Mouse (Mus musculus): ENCODE results near the gene Plppr2. TPM values are rescaled to one million over a fixed set of nuclear protein-coding genes. Genes with fewer than 3 reads are reported as not detected.

The Plppr2 gene
- total and polyA plus RNA-seq, 3 experiments = 0.44 to 5.8 (median 5.3) TPM

DNA sequence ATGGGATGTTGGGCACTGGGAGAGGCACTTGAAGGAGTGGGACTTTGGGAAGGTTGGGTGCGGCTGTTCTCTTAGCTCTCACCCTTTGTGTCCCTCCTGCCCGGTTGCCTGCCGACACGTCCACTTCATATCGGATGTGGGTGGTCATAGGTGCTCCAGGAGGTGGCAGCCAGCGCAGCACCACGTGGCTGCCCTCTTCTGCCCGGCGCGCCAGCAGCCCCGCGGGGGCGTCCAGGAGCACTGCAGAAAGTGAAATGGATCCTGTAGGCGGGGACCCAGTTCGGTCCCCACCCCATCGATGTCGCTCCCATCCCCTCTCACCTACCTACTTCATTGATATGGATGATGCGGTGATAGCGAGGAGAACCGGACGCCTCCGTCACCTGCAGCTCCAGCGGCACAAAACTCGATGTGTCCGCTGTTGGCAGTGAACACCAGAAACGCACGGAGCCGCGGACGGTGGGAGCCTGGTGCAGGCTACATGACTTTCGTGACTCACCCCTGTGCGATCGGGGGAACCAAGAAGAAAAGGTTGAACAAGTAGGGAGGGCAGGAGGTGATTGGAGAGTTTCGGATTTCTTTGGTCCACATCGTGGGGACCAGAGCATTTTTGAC is 24.6 kb downstream of the Plppr2 start:
- DNase-seq (ENCODE audit: low spot score) = peak; percentile 60
- ATAC-seq (ENCODE audit: extremely low read depth, insufficient number of reproducible peaks, low FRiP score, poor library complexity, severe bottlenecking) = no peak
- H3K4me1 ChIP-seq (ENCODE audit: insufficient read depth, low read depth, low read length) = peaks cover 73% of the 10 kb centered on the region
- peak overlapping the region; percentile 76 for H3K4me3 ChIP-seq (ENCODE audit: low read depth, low read length)
- peaks cover 49% of the 10 kb centered on the region for H3K36me3 ChIP-seq (replicated peaks)
- no peak for TF ChIP-seq TAL1 (conservative IDR thresholded peaks at IDR 0.05; ENCODE audit: low read depth, low read length)
- TF ChIP-seq GATA2 (IDR thresholded peaks at IDR 0.05; ENCODE audit: borderline replicate concordance, low read depth, low read length) = no peak
- TF ChIP-seq CTCF (IDR thresholded peaks at IDR 0.05; ENCODE audit: low read depth, low read length) = no peak
- TF ChIP-seq GATA1 (IDR thresholded peaks at IDR 0.05; ENCODE audit: borderline replicate concordance, low read length) = no peak
- TF ChIP-seq POLR2AphosphoS5 (IDR thresholded peaks at IDR 0.05; ENCODE audit: insufficient replicate concordance, low read depth, low read length) = no peak
- no peaks in the 10 kb centered on the region for H3K27me3 ChIP-seq (ENCODE audit: insufficient read depth, low read length)
- H3K9me3 ChIP-seq (replicated peaks) = no peaks in the 10 kb centered on the region

DNA sequence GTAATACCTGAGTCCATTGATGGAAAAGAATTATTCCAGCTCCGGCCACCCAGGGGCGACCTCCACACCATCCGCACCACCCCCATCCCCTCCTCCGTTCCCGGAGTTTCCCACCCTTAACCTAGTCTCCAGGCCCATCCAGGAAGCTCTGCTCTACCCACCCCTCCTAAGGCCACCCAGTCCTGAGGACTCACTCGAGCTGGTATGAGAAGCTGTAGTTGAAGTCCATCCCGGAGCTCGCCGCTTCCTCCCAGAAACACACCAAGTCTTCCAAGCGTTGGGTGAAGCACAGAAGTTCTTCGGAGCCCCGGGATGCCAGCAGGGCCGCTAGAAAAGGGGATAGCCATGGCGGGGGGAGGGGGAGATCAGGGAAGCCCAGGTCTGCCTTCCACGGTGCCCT is 25.2 kb downstream of the Plppr2 start:
- Histone ChIP-seq H3K27me3 (ENCODE audit: insufficient read depth, low read length) (no peaks in the 10 kb centered on the region), H3K36me3 (replicated peaks) (peaks cover 46% of the 10 kb centered on the region), H3K4me3 (ENCODE audit: low read depth, low read length) (peak overlapping the region; percentile 76), H3K4me1 (ENCODE audit: insufficient read depth, low read depth, low read length) (peaks cover 68% of the 10 kb centered on the region), H3K9me3 (replicated peaks) (no peaks in the 10 kb centered on the region)
- DNase-seq (ENCODE audit: low spot score) (peak; percentile 30), ATAC-seq (ENCODE audit: extremely low read depth, insufficient number of reproducible peaks, low FRiP score, poor library complexity, severe bottlenecking) (no peak)
- TF ChIP-seq TAL1 (conservative IDR thresholded peaks at IDR 0.05; ENCODE audit: low read depth, low read length) (no peak), POLR2AphosphoS5 (IDR thresholded peaks at IDR 0.05; ENCODE audit: insufficient replicate concordance, low read depth, low read length) (no peak), GATA2 (IDR thresholded peaks at IDR 0.05; ENCODE audit: borderline replicate concordance, low read depth, low read length) (no peak), CTCF (IDR thresholded peaks at IDR 0.05; ENCODE audit: low read depth, low read length) (no peak), GATA1 (IDR thresholded peaks at IDR 0.05; ENCODE audit: borderline replicate concordance, low read length) (no peak)

DNA sequence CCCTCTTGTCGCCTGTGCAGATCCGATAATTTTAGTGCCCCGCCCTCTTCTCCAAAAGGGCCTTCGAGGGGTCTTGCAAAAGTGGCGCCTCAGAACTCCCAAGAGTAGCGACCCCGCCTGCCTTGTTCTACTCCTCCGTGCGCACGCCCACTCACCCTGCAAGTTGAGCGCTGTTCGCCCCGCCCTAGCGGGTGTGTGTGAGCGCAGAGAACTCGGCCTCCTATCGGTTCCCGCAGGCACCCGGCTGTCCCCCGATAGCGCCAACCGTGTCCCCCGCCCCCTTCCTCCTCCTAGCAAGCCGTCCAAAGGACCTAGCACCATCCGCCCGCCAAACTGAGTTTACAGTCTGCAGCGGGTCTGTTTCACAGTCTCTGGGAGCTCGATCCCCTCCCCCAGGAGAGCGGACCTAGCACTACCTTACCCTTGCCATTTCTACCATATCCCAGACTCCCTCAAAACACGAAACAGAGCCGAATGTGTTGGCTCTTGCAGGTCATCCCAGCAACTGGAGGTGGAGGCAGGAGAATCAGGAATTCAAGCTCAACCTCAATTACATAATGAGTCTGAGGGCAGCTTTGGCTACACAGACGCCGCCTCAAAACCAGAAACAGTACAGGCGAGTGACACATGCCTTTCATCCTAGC is 25.7 kb downstream of the Plppr2 start:
- peak overlapping the region; percentile 76 for H3K4me3 ChIP-seq (ENCODE audit: low read depth, low read length)
- H3K4me1 ChIP-seq (ENCODE audit: insufficient read depth, low read depth, low read length) = peaks cover 64% of the 10 kb centered on the region
- H3K27me3 ChIP-seq (ENCODE audit: insufficient read depth, low read length) = no peaks in the 10 kb centered on the region
- H3K36me3 ChIP-seq (replicated peaks) = peaks cover 41% of the 10 kb centered on the region
- no peaks in the 10 kb centered on the region for H3K9me3 ChIP-seq (replicated peaks)
- DNase-seq (ENCODE audit: low spot score) (peak; percentile 88), ATAC-seq (ENCODE audit: extremely low read depth, insufficient number of reproducible peaks, low FRiP score, poor library complexity, severe bottlenecking) (peak; percentile 78)
- TF ChIP-seq GATA1 (IDR thresholded peaks at IDR 0.05; ENCODE audit: borderline replicate concordance, low read length) (no peak), POLR2AphosphoS5 (IDR thresholded peaks at IDR 0.05; ENCODE audit: insufficient replicate concordance, low read depth, low read length) (no peak), TAL1 (conservative IDR thresholded peaks at IDR 0.05; ENCODE audit: low read depth, low read length) (peak; percentile 89), GATA2 (IDR thresholded peaks at IDR 0.05; ENCODE audit: borderline replicate concordance, low read depth, low read length) (no peak), CTCF (IDR thresholded peaks at IDR 0.05; ENCODE audit: low read depth, low read length) (no peak)

DNA sequence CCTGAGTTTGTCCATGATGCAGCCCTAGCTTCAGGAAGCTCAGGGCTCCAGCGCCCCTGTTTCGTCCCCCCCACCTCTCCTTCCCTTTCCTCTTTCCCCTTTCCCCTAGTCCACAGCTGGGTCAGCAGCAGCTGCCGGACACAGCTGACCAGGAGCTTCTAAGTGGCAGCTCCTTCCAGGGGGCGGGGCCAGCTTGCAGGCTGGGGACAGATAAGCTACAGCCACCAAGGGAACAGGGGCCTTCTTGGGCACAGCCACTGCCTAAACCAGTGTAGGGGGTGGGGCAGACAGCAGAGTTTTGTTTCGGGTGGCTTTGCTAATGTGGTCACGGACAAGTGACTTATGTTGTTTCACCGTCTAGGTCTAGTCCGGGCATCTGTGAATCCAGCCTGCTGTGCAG is 26.6 kb downstream of the Plppr2 start, which contains the start of gene Epor:
TSS of gene Epor (minus strand) at position 90 of the 400 bp plus-strand sequence.
- DNase-seq (ENCODE audit: low spot score) (peak; percentile 71), ATAC-seq (ENCODE audit: extremely low read depth, insufficient number of reproducible peaks, low FRiP score, poor library complexity, severe bottlenecking) (peak; percentile 47)
- Histone ChIP-seq H3K27me3 (ENCODE audit: insufficient read depth, low read length) (no peaks in the 10 kb centered on the region), H3K36me3 (replicated peaks) (peaks cover 34% of the 10 kb centered on the region), H3K4me3 (ENCODE audit: low read depth, low read length) (peak within 1 kb of the TSS; percentile 76), H3K4me1 (ENCODE audit: insufficient read depth, low read depth, low read length) (peaks cover 59% of the 10 kb centered on the region), H3K9me3 (replicated peaks) (no peaks in the 10 kb centered on the region)
- TF ChIP-seq GATA1 (IDR thresholded peaks at IDR 0.05; ENCODE audit: borderline replicate concordance, low read length) = no peak
- no peak for TF ChIP-seq CTCF (IDR thresholded peaks at IDR 0.05; ENCODE audit: low read depth, low read length)
- no peak for TF ChIP-seq POLR2AphosphoS5 (IDR thresholded peaks at IDR 0.05; ENCODE audit: insufficient replicate concordance, low read depth, low read length)
- TF ChIP-seq TAL1 (conservative IDR thresholded peaks at IDR 0.05; ENCODE audit: low read depth, low read length) = no peak; the same call in 1 of the 2 replicates
- TF ChIP-seq GATA2 (IDR thresholded peaks at IDR 0.05; ENCODE audit: borderline replicate concordance, low read depth, low read length) = no peak

DNA sequence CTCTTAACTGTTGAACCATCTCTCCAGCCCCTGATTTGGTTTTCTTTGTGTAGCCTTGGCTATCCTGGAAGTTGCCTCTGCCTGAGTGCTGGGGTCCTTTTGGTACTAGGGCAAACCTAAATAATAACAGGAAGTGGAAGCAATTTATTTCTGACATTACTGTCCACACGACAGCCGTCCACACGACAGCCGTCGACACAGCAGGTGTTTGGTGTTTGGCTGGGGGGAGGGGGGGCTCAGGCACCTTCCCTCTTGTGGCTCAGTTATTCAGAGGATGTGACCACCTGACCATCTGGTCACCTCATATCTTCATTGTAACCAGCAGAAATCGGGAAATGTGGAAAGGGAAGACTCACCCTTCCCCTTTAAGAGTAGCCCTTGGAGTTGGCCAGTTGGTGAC is 32.0 kb downstream of the Plppr2 start:
- ATAC-seq (ENCODE audit: extremely low read depth, insufficient number of reproducible peaks, low FRiP score, poor library complexity, severe bottlenecking) (no peak), DNase-seq (ENCODE audit: low spot score) (no peak)
- H3K9me3 ChIP-seq (replicated peaks) = no peaks in the 10 kb centered on the region
- peaks cover 12% of the 10 kb centered on the region for H3K4me1 ChIP-seq (ENCODE audit: insufficient read depth, low read depth, low read length)
- H3K27me3 ChIP-seq (ENCODE audit: insufficient read depth, low read length) = peaks cover 14% of the 10 kb centered on the region
- TF ChIP-seq GATA1 (IDR thresholded peaks at IDR 0.05; ENCODE audit: borderline replicate concordance, low read length) (no peak), TAL1 (conservative IDR thresholded peaks at IDR 0.05; ENCODE audit: low read depth, low read length) (no peak), CTCF (IDR thresholded peaks at IDR 0.05; ENCODE audit: low read depth, low read length) (no peak), GATA2 (IDR thresholded peaks at IDR 0.05; ENCODE audit: borderline replicate concordance, low read depth, low read length) (no peak), POLR2AphosphoS5 (IDR thresholded peaks at IDR 0.05; ENCODE audit: insufficient replicate concordance, low read depth, low read length) (no peak)
- no peak overlapping the region for H3K4me3 ChIP-seq (ENCODE audit: low read depth, low read length)
- H3K36me3 ChIP-seq (replicated peaks) = no peaks in the 10 kb centered on the region

- no peak for ATAC-seq (ENCODE audit: extremely low read depth, insufficient number of reproducible peaks, low FRiP score, poor library complexity, severe bottlenecking)
Observed at GRCm38 (mm10) chr9:21969304-21969703, 32.5 kb downstream of the Plppr2 start.

More at GRCm38 (mm10) chr9:21969304-21969703, 32.5 kb downstream of the Plppr2 start:
- no peak for DNase-seq (ENCODE audit: low spot score)
- H3K4me1 ChIP-seq (ENCODE audit: insufficient read depth, low read depth, low read length) = peaks cover 8% of the 10 kb centered on the region; the same call in 1 of the 2 replicates
- H3K4me3 ChIP-seq (ENCODE audit: low read depth, low read length) = no peak overlapping the region
- TF ChIP-seq POLR2AphosphoS5 (IDR thresholded peaks at IDR 0.05; ENCODE audit: insufficient replicate concordance, low read depth, low read length) = no peak
- TF ChIP-seq GATA2 (IDR thresholded peaks at IDR 0.05; ENCODE audit: borderline replicate concordance, low read depth, low read length) = no peak
- TF ChIP-seq CTCF (IDR thresholded peaks at IDR 0.05; ENCODE audit: low read depth, low read length) = no peak
- no peak for TF ChIP-seq GATA1 (IDR thresholded peaks at IDR 0.05; ENCODE audit: borderline replicate concordance, low read length)
- no peak for TF ChIP-seq TAL1 (conservative IDR thresholded peaks at IDR 0.05; ENCODE audit: low read depth, low read length)
- H3K27me3 ChIP-seq (ENCODE audit: insufficient read depth, low read length) = peaks cover 15% of the 10 kb centered on the region
- H3K36me3 ChIP-seq (replicated peaks) = no peaks in the 10 kb centered on the region
- H3K9me3 ChIP-seq (replicated peaks) = no peaks in the 10 kb centered on the region

Measured in G1E (cell line).